Mouse (Mus musculus) heart, postnatal 0 days (tissue): Measurements from ENCODE around the gene Kmt5c. TPM values are rescaled to one million over a fixed set of nuclear protein-coding genes. Genes with fewer than 3 reads are reported as not detected.

ENCODE experiments used
- ATAC-seq: fragments of 200-750 bp; cut with Nextera tagmentation; 2 replicates; pipeline ENCODE4 v1.8.0; 2017; ENCODE audit warnings: low read depth, moderate number of reproducible peaks, moderate library complexity; ENCODE audit not compliant: insufficient read depth
- DNase-seq: peaks from one replicate; pipeline ENCODE4 v3.0.0-alpha.2; 2016; ENCODE audit warnings: low spot score
- H3K27ac ChIP-seq: fragments of 300-500 bp; sonication (generic); 2 replicates; pipeline ENCODE4 v1.5.1; 2014; ENCODE audit warnings: low read depth, mild to moderate bottlenecking
- H3K27me3 ChIP-seq: fragments of 300-500 bp; sonication (generic); 2 replicates; pipeline ENCODE4 v1.6.1; 2014; ENCODE audit warnings: low read length, mixed read lengths; ENCODE audit not compliant: control insufficient read depth, insufficient read depth
- H3K36me3 ChIP-seq: fragments of 300-500 bp; sonication (generic); replicated peaks from 2 replicates; pipeline ENCODE4 v1.6.1; 2014; ENCODE audit warnings: low read length, mixed read lengths; ENCODE audit not compliant: control insufficient read depth, insufficient read depth
- H3K4me1 ChIP-seq: fragments of 300-500 bp; sonication (generic); 2 replicates; pipeline ENCODE4 v1.6.1; 2014; ENCODE audit warnings: antibody characterized with exemption; ENCODE audit not compliant: control insufficient read depth, insufficient read depth
- H3K4me2 ChIP-seq: fragments of 300-500 bp; sonication (generic); 2 replicates; pipeline ENCODE4 v1.6.1; 2014; ENCODE audit warnings: low read depth, mild to moderate bottlenecking, low read length, moderate library complexity
- H3K4me3 ChIP-seq: fragments of 300-500 bp; sonication (generic); 2 replicates; pipeline ENCODE4 v1.5.1; 2014; ENCODE audit warnings: low read depth, low read length
- H3K9ac ChIP-seq: fragments of 300-500 bp; sonication (generic); replicated peaks from 2 replicates; pipeline ENCODE4 v1.6.1; 2014; ENCODE audit warnings: low read depth, low read length, mixed read lengths
- H3K9me3 ChIP-seq: fragments of 300-500 bp; sonication (generic); replicated peaks from 2 replicates; pipeline ENCODE4 v1.6.1; 2016; ENCODE audit warnings: low read length; ENCODE audit not compliant: control insufficient read depth
- CTCF ChIP-seq: IDR thresholded peaks from 2 replicates; pipeline ENCODE4 v1.5.1; 2016; ENCODE audit warnings: antibody characterized with exemption, control low read depth, low read depth
- EP300 ChIP-seq: IDR thresholded peaks from 2 replicates; pipeline ENCODE4 v1.6.1; 2016; ENCODE audit warnings: antibody characterized with exemption, low read depth
- WGBS: fragments of 180-500 bp; shearing (Covaris S2); extraction: QIAGEN DNeasy Blood & Tissue Kit; methylation state at CpG from one replicate; pipeline ENCODE4 v1.1.7; 2014; 5-methylcytosine and 5-hydroxymethylcytosine counted together
- polyA plus RNA-seq: library from polyadenylated mRNA; unstranded; fragments of >200 nt; fragmentation: Nextera tagmentation; extraction: Ambion mirVana; gene quantifications from 2 replicates; pipeline ENCODE4 v1.2.1, GENCODE M21; 2015
- total RNA-seq: library from RNA; depleted of rRNA; stranded (reverse); fragments of >200 nt; gene quantifications from 2 replicates; pipeline ENCODE4 v1.2.3, GENCODE M21; 2014; ENCODE audit warnings: low replicate concordance

Gene Kmt5c
- total and polyA plus RNA-seq, 2 experiments from 2014 or later = 38.3 to 62.9 TPM

DNA sequence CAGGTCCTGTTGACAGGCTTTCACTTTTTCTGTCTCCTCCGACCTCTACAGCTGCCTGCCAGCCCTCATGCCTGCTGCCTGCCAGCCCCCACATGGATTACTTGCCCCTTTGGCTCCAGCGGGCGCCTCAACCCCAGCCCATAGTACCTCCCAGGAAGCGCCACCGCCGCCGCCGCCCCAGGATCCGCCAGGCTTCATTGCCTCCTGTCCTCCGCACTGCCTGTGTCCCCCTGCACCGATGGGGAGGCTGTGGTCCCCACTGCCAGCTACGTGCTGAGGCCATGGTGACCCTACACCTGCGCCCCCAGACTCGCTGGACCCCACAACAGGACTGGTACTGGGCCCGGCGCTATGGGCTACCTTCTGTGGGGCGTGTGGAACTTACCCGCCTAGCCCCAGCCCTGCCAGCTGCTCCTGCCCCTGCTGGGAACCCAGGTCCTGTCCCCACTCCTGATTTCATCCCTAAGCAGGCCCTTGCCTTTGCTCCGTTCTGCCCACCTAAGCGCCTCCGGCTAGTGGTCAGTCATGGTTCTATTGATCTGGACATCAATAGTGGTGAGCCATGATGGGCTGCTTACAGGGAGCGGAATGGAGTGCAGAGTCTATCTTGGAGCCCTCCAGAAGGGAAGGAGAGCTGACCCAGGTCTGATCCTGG lies 6.5 kb downstream of the Kmt5c start:
- Histone ChIP-seq H3K9ac (no peak overlapping the region), H3K9me3 (no peaks in the 10 kb centered on the region), H3K36me3 (peaks cover 36% of the 10 kb centered on the region), H3K4me2 (no peak overlapping the region), H3K4me1 (peaks cover 7% of the 10 kb centered on the region; the same call in 1 of the 2 replicates), H3K4me3 (no peak overlapping the region), H3K27me3 (no peaks in the 10 kb centered on the region), H3K27ac (no peak overlapping the region)
- TF ChIP-seq EP300 (no peak), CTCF (no peak)
- 89% methylated on average over 21 of the region's 22 CpGs for WGBS
- ATAC-seq (no peak), DNase-seq (no peak)

DNA sequence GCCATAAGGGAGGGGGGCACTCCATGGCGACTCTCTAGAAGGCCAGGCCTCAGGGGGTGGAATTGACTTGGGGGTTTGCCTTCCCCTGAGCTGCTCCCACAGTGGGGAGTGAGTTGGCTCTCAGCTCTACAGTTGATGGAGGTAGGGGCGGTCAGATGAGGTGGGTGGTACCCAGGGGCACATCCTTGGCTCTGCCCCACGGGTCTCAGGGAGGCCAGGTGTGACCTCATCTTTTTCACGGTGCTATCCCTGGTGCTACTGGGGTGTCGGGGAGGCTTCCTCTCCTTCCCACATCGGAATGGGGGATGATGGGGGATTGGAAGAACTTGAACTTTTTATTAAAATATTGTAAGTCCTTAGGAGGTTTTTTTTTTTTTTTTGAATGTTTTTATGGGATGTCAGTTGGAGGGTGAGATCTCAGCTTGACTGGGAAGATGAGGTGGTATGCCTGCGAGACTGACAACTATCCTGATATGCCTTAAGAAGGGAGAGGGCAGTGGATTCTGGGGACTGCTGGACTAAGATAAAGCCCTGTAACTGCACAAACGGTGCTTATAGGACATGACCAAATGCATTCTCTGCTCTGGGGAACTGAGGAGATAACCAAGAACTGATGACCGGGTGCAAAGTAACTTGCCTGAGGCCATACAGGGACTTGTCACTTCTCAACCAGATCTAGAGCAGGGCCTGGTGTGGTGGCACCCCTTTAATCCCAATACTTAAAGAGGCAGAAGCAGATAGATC lies 7.4 kb downstream of the Kmt5c start:
- H3K9me3 ChIP-seq = no peaks in the 10 kb centered on the region
- no peaks in the 10 kb centered on the region for H3K27me3 ChIP-seq
- TF ChIP-seq EP300 (no peak), CTCF (no peak)
- H3K27ac ChIP-seq = no peak overlapping the region
- no peak overlapping the region for H3K4me2 ChIP-seq
- no peak overlapping the region for H3K9ac ChIP-seq
- WGBS = 62% methylated on average over 9 of the region's 9 CpGs
- DNase-seq (no peak), ATAC-seq (no peak)
- peaks cover 36% of the 10 kb centered on the region for H3K36me3 ChIP-seq
- no peak overlapping the region for H3K4me3 ChIP-seq
- peaks cover 12% of the 10 kb centered on the region for H3K4me1 ChIP-seq

- Histone ChIP-seq H3K4me1 (peaks cover 14% of the 10 kb centered on the region), H3K4me3 (no peak overlapping the region), H3K27ac (no peak overlapping the region), H3K36me3 (peaks cover 28% of the 10 kb centered on the region), H3K9ac (no peak overlapping the region), H3K27me3 (no peaks in the 10 kb centered on the region), H3K4me2 (no peak overlapping the region), H3K9me3 (no peaks in the 10 kb centered on the region)
- 72% methylated on average over 4 of the region's 4 CpGs for WGBS
- DNase-seq = no peak
- TF ChIP-seq EP300 (no peak), CTCF (no peak)
- ATAC-seq = no peak
Measured at GRCm38 (mm10) chr7:4748321-4748720, 8.4 kb downstream of the Kmt5c start.

GRCm38 (mm10) chr7:4749169-4749568 lies 9.3 kb downstream of the Kmt5c start:
- Histone ChIP-seq H3K4me3 (no peak overlapping the region), H3K27ac (no peak overlapping the region), H3K4me2 (no peak overlapping the region), H3K36me3 (peaks cover 20% of the 10 kb centered on the region), H3K4me1 (peaks cover 13% of the 10 kb centered on the region), H3K9ac (no peak overlapping the region), H3K27me3 (no peaks in the 10 kb centered on the region), H3K9me3 (no peaks in the 10 kb centered on the region)
- TF ChIP-seq CTCF = no peak
- no peak for TF ChIP-seq EP300
- no peak for DNase-seq
- WGBS = 58% methylated on average over 2 of the region's 2 CpGs
- ATAC-seq = no peak

- H3K9me3 ChIP-seq = no peaks in the 10 kb centered on the region
- H3K4me1 ChIP-seq = peaks cover 13% of the 10 kb centered on the region
- H3K36me3 ChIP-seq = 0 out of 2 replicates have a peak, but pooled peaks cover 1% of the 10 kb centered on the region
- WGBS = 2% methylated on average over 30 of the region's 30 CpGs
- DNase-seq (peak; percentile 21), ATAC-seq (peak; percentile 75)
- TF ChIP-seq CTCF = no peak
- TF ChIP-seq EP300 = no peak
- peak overlapping the region; percentile 40 for H3K4me3 ChIP-seq
- peak overlapping the region; percentile 25; the same call in 1 of the 2 replicates for H3K9ac ChIP-seq
- H3K4me2 ChIP-seq = peak overlapping the region; percentile 58
- no peaks in the 10 kb centered on the region for H3K27me3 ChIP-seq
- no peak overlapping the region for H3K27ac ChIP-seq
Measured at GRCm38 (mm10) chr7:4751971-4752820, 12.3 kb downstream of the Kmt5c start.
